Mouse (Mus musculus) thymus, postnatal 4 days (tissue): ENCODE results near the gene Tmem60.

ENCODE experiments used
- DNase-seq: peaks from one replicate; pipeline ENCODE4 v3.0.0; 2021

The Tmem60 gene

GRCm38 (mm10) chr5:20881915-20882800, at the start of gene Tmem60, which contains the start of gene Phtf2:
Tmem60 (plus strand) TSS chr5:20882191.
Phtf2 (minus strand) TSS chr5:20882124.
- DNase-seq, result peak; percentile 99

- DNase-seq, result no peak
Observed at GRCm38 (mm10) chr5:20834399-20834798, 47.6 kb upstream of the Tmem60 start.

- DNase-seq, result no peak
Observed at GRCm38 (mm10) chr5:20837082-20837481, 44.9 kb upstream of the Tmem60 start.

- DNase-seq, result no peak
Observed at GRCm38 (mm10) chr5:20843405-20843804, 38.6 kb upstream of the Tmem60 start.

- DNase-seq, result no peak
Observed at GRCm38 (mm10) chr5:20843816-20844215, 38.2 kb upstream of the Tmem60 start.

GRCm38 (mm10) chr5:20847010-20847409, 35.0 kb upstream of the Tmem60 start:
- no peak for DNase-seq

- DNase-seq, result no peak
Observed at GRCm38 (mm10) chr5:20855066-20855465, 26.9 kb upstream of the Tmem60 start.

GRCm38 (mm10) chr5:20858404-20858803, 23.6 kb upstream of the Tmem60 start:
- no peak for DNase-seq

- no peak for DNase-seq
Observed at GRCm38 (mm10) chr5:20860565-20860964, 21.4 kb upstream of the Tmem60 start.

- no peak for DNase-seq
Observed at GRCm38 (mm10) chr5:20861901-20862300, 20.1 kb upstream of the Tmem60 start.

- DNase-seq, result no peak
Observed at GRCm38 (mm10) chr5:20864216-20864969, 17.6 kb upstream of the Tmem60 start.

GRCm38 (mm10) chr5:20865193-20865755, 16.7 kb upstream of the Tmem60 start:
- DNase-seq, result no peak

- no peak for DNase-seq
Observed at GRCm38 (mm10) chr5:20873146-20873545, 8.8 kb upstream of the Tmem60 start.

GRCm38 (mm10) chr5:20876934-20877426, 5.0 kb upstream of the Tmem60 start:
- no peak for DNase-seq

- no peak for DNase-seq
Observed at GRCm38 (mm10) chr5:20880386-20880785, 1.6 kb upstream of the Tmem60 start.

GRCm38 (mm10) chr5:20880797-20881775, 905 bp upstream of the Tmem60 start:
- peak; percentile 72 for DNase-seq

- no peak for DNase-seq
Observed at GRCm38 (mm10) chr5:20884036-20884620, 2.1 kb downstream of the Tmem60 start.

- no peak for DNase-seq
Observed at GRCm38 (mm10) chr5:20897446-20898167, 15.6 kb downstream of the Tmem60 start.

- DNase-seq, result no peak
Observed at GRCm38 (mm10) chr5:20904647-20905046, 22.7 kb downstream of the Tmem60 start.

GRCm38 (mm10) chr5:20905437-20905836, 23.4 kb downstream of the Tmem60 start:
- DNase-seq, result no peak

- no peak for DNase-seq
Observed at GRCm38 (mm10) chr5:20906191-20906590, 24.2 kb downstream of the Tmem60 start.
